Comparison of ENCODE assay signal across 20 mouse cellular contexts in genomic region chr1:164413608-164414007, GRCm38 (mm10). TPM values are rescaled to one million over a fixed set of nuclear protein-coding genes. Genes with fewer than 3 reads are reported as not detected.
A peak's percentile ranks its signal among the peaks of the same experiment; 100 is the strongest.
DNase-seq lines count a peak whose midpoint lies in the region; ATAC-seq lines count a peak whose summit lies in the region.
"Had no signal": no experiment of that assay in that cellular context is flagged by ENCODE, and none has a peak within 500 bp of the region (broad histone marks: within the 10 kb centered on the region; RNA-seq: fewer than 3 reads in every experiment).

No protein-coding gene starts in this region.

- no peak overlapping the region for H3K4me3 ChIP-seq in intestine, embryonic 16.5 days (ENCODE audit: low read length)
- no peak overlapping the region for H3K4me3 ChIP-seq in intestine, embryonic 15.5 days (replicated peaks)
- no peak overlapping the region for H3K4me3 ChIP-seq in lung, embryonic 15.5 days
- H3K4me3 ChIP-seq: embryonic facial prominence, embryonic 13.5 days; limb, embryonic 12.5 days; liver, embryonic 13.5 days; midbrain, embryonic 12.5 days; neural tube, embryonic 13.5 days had no signal

- H3K4me1 ChIP-seq in intestine, embryonic 16.5 days (ENCODE audit: control insufficient read depth, insufficient read depth, low read length) = peaks cover 11% of the 10 kb centered on the region
- no peaks in the 10 kb centered on the region for H3K4me1 ChIP-seq in intestine, embryonic 15.5 days (replicated peaks)
- H3K4me1 ChIP-seq in lung, embryonic 15.5 days = 0 out of 2 replicates have a peak, but pooled peaks cover 2% of the 10 kb centered on the region
- H3K4me1 ChIP-seq: embryonic facial prominence, embryonic 13.5 days; limb, embryonic 12.5 days had no signal

- WGBS in intestine, embryonic 16.5 days = 84% methylated on average over 11 of the region's 11 CpGs
- 86% methylated on average over 11 of the region's 11 CpGs for WGBS in intestine, embryonic 15.5 days
- WGBS in lung, embryonic 15.5 days = 63% methylated on average over 11 of the region's 11 CpGs

- no peak overlapping the region for H3K4me2 ChIP-seq in intestine, embryonic 16.5 days (ENCODE audit: low read depth, low read length)
- no peak overlapping the region for H3K4me2 ChIP-seq in intestine, embryonic 15.5 days (replicated peaks)
- H3K4me2 ChIP-seq in lung, embryonic 15.5 days = no peak overlapping the region
- H3K4me2 ChIP-seq: embryonic facial prominence, embryonic 13.5 days; limb, embryonic 12.5 days; liver, embryonic 13.5 days; midbrain, embryonic 12.5 days; neural tube, embryonic 13.5 days had no signal

- peak overlapping the region; percentile 54; the same call in 1 of the 2 replicates for H3K27ac ChIP-seq in intestine, embryonic 16.5 days (ENCODE audit: low read length)
- H3K27ac ChIP-seq in intestine, embryonic 15.5 days = no peak overlapping the region
- no peak overlapping the region for H3K27ac ChIP-seq in lung, embryonic 15.5 days
- H3K27ac ChIP-seq: embryonic facial prominence, embryonic 13.5 days; limb, embryonic 12.5 days; midbrain, embryonic 12.5 days; neural tube, embryonic 13.5 days had no signal

- no peak for ATAC-seq in intestine, embryonic 16.5 days
- ATAC-seq in intestine, embryonic 15.5 days = no peak
- peak; percentile 88 for ATAC-seq in lung, embryonic 15.5 days (ENCODE audit: borderline replicate concordance, extremely low read depth, low FRiP score, low TSS enrichment)
- ATAC-seq in cerebellum, adult (ENCODE audit: insufficient number of reproducible peaks, low FRiP score, low TSS enrichment) = no peak
- ATAC-seq: forebrain, embryonic 14.5 days had no signal

- peak; percentile 70 for DNase-seq in CD4-positive, CD25-positive, alpha-beta regulatory T cell, adult 2 months (ENCODE audit: low read depth, low spot score)
- DNase-seq in naive thymus-derived CD4-positive, alpha-beta T cell, adult 2 months (ENCODE audit: low read depth) = peak; percentile 72
- DNase-seq in liver = no peak
- DNase-seq in embryo, embryonic 10.5 days (ENCODE audit: low spot score) = no peak
- DNase-seq: adrenal gland, adult 2 months; cerebellum, adult 9-10 months; gastrocnemius, postnatal 10 days; heart, adult 18-20 months; kidney, postnatal 4 days; liver, embryonic 13.5 days; right cerebral cortex, postnatal 4 days had no signal

- no peaks in the 10 kb centered on the region for H3K27me3 ChIP-seq in intestine, embryonic 16.5 days (replicated peaks; ENCODE audit: control insufficient read depth, insufficient read depth, low read length)
- H3K27me3 ChIP-seq in intestine, embryonic 15.5 days (replicated peaks) = no peaks in the 10 kb centered on the region
- H3K27me3 ChIP-seq in lung, embryonic 15.5 days = no peaks in the 10 kb centered on the region
- H3K27me3 ChIP-seq: embryonic facial prominence, embryonic 13.5 days; limb, embryonic 12.5 days; liver, embryonic 13.5 days; midbrain, embryonic 12.5 days; neural tube, embryonic 13.5 days had no signal

- H3K9me3 ChIP-seq in intestine, embryonic 16.5 days (ENCODE audit: control insufficient read depth, low read length) = no peaks in the 10 kb centered on the region
- no peaks in the 10 kb centered on the region for H3K9me3 ChIP-seq in intestine, embryonic 15.5 days
- H3K9me3 ChIP-seq in lung, embryonic 15.5 days = no peaks in the 10 kb centered on the region
- H3K9me3 ChIP-seq: embryonic facial prominence, embryonic 13.5 days; limb, embryonic 12.5 days; liver, embryonic 13.5 days; midbrain, embryonic 12.5 days; neural tube, embryonic 13.5 days had no signal

- no peak overlapping the region for H3K9ac ChIP-seq in intestine, embryonic 16.5 days (ENCODE audit: low read depth, low read length)
- no peak overlapping the region for H3K9ac ChIP-seq in intestine, embryonic 15.5 days
- no peak overlapping the region for H3K9ac ChIP-seq in lung, embryonic 15.5 days
- H3K9ac ChIP-seq: embryonic facial prominence, embryonic 13.5 days; limb, embryonic 12.5 days; liver, embryonic 13.5 days; midbrain, embryonic 12.5 days; neural tube, embryonic 13.5 days had no signal

- no peaks in the 10 kb centered on the region for H3K36me3 ChIP-seq in intestine, embryonic 16.5 days (ENCODE audit: control insufficient read depth, insufficient read depth, low read length)
- H3K36me3 ChIP-seq in intestine, embryonic 15.5 days = no peaks in the 10 kb centered on the region
- no peaks in the 10 kb centered on the region for H3K36me3 ChIP-seq in lung, embryonic 15.5 days
- H3K36me3 ChIP-seq: liver, embryonic 13.5 days; midbrain, embryonic 12.5 days had no signal

RNA-seq across cellular contexts. Expression of gene Atp1b1, which starts 44.5 kb away (rescaled TPM):
- 184 and 199 TPM in 2 replicates for polyA plus RNA-seq in intestine, embryonic 16.5 days (2015; fragmentation: Nextera tagmentation; extraction: Ambion mirVana)
- polyA plus RNA-seq in intestine, embryonic 15.5 days (2015; fragmentation: Nextera tagmentation; extraction: Ambion mirVana) = 203 TPM in 2 replicates
- polyA plus RNA-seq in lung, embryonic 15.5 days (2015; fragmentation: Nextera tagmentation; extraction: Ambion mirVana) = 81.1 and 98.2 TPM in 2 replicates

Comparison
In these comparisons a context has a peak if more than half of its experiments do, and no peak if none do; other contexts are left out.
1. DNase-seq: peak in CD4-positive, CD25-positive, alpha-beta regulatory T cell, adult 2 months (single experiment) and naive thymus-derived CD4-positive, alpha-beta T cell, adult 2 months (single experiment); none in liver (single experiment) and embryo, embryonic 10.5 days (single experiment).